Mouse (Mus musculus): Measurements from ENCODE around the gene Tmtc1. TPM values are rescaled to one million over a fixed set of nuclear protein-coding genes. Genes with fewer than 3 reads are reported as not detected.

Gene Tmtc1
- total and polyA plus RNA-seq, 3 experiments = 6.4 to 14.3 (median 9.8) TPM

DNA sequence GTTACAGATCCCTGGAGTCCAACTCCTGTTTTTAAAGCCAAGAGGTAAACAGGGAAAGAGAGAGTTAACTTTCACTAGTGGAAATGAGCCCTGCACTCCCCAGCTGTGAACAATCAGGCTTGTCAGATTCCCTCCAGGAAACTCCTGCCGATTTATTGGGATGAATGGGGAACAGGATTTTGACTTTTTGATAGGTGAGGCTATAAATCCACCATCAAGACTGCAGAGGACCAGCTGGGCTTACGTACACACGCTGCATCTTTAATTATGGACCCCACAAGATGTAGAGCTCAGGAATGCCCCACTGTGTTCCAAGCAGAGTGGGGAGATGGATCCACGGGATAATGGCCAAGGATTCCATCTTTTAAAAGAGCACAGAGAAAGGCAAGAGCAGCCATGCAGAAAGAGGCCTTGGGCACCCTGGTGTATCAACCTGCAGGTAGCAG, 77.1 kb downstream of the Tmtc1 start:
- DNase-seq = no peak

DNA sequence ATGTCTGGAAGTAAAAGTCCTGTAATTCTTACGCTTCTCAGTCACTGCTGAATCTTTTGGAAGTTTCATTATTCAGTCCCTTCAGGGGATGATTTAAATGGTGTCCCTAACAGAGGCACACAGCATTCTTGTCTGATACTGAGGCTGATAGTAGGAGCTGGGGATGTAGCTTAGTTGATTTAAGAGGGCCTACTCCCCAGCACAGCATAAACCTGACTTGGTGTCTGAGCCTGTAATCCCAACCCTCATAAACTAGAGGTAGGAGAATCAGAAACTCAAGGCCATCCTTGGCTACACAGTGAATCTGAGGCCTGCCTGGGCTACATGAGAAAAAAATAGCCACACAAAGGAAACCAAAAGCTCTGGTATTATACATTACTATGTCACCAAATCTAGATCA, 77.6 kb downstream of the Tmtc1 start:
- no peak for DNase-seq

DNA sequence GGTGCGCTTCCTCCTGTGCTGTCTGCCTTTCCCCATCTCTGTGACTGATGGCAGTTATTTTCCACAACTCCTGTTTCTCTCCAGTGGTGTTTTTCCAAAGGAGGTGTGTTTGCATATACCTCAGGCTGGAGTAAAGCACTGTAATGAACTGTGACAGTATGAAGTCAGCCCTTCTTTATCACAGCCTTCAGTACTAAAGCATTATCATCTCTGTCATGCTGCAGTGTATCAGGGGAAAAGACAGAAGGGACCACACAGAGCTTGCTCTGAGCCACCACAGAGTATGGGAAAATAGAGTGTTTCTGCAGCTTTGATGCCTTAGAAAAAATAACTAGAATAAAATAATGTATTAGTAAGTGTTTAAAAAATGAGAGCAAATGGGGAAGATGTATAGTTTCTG, 81.0 kb downstream of the Tmtc1 start:
- no peak for DNase-seq

DNA sequence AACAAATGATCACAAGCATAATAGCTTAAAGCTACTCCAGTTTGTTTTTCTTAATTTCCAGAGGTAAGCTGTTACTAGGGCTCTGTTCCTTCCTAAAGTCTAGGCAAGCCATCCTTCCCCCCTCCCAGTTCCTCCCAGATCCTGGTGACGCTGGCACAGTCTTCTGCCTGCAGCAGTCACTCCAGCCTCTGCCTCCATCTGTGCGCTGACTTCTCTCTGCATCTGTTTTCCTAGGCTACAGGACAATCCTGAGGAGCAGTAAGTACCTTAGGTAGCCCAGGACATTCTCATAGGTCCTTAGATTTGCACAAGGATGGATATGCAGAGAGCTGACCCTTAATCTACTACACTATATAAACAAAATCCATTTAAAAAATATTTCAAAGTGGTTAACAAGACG, 81.7 kb downstream of the Tmtc1 start:
- no peak for DNase-seq

DNA sequence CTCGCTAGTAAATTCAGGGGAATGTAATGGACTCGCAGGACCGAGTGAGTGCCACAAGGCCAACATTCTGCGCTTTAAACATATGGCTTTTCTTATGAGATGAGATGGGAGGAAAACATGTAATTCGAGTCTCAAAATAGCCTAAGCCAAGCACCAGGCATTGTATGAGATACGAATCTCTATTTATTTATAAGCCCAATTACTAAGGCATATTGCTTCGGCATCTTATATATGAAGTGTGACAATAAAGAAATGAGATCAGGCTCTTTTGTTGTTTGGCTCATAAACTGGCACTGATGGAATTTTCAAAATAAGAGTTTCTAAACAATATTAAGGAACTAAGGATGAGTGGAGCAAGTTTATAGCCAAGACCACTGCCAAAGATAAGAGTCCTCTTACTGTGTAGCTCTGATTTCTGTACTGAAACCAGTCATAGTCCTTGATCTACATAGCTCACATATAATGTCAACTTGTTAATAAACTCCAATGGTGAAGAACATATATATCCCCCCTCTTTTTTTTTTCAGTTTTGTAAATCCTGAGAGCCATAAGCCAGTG, 84.8 kb downstream of the Tmtc1 start:
- no peak for DNase-seq

DNA sequence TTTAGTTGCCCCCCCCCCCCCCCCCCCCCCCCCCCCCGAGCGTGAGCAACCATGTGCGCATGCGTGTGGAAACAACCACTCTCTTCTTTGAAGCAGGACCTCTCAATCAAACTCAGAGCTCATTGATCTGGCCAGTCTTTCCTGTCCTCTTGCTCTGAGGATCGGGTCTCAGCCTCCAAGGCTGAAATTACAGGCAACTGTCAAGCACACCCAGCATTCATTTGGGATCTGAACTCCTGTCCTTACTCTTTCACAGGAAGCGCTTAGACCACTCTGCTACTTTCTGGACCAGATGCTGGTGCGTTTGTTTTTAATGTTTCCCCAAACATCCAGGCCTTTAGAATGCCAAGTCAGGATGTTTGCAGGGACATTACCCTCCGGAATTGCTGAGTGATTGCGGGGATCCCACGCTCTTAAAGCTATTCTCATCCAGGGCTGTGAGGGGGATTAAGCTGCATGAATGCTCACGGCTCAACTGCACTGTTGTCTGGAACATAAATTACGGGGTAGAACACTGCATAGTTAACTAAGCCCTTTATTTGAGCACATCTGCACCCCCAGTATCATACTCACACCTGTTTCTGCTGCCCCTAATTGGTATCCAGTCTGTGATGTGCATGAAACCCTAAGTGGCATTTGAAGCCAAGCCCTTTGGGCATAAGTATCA, 85.5 kb downstream of the Tmtc1 start:
- DNase-seq = no peak

DNA sequence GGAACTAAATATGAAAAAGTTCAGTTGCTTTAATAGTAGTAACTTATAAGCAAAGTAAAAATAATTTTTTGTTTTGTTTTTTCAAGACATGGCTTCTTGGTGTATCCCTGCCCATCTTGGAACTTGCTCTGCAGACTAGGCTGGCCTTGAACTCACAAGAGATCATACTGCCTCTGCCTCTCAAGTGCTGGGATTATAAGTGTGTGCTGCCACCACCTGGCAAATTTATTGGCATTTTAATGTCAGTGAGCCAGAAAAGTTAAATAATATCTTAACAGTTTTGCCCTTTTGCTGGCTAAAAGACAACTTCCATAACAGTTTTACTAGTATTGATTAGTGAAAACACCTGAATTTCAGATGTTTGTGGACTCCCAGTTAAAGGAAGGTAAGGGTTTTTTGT, 88.0 kb downstream of the Tmtc1 start:
- DNase-seq = no peak

DNA sequence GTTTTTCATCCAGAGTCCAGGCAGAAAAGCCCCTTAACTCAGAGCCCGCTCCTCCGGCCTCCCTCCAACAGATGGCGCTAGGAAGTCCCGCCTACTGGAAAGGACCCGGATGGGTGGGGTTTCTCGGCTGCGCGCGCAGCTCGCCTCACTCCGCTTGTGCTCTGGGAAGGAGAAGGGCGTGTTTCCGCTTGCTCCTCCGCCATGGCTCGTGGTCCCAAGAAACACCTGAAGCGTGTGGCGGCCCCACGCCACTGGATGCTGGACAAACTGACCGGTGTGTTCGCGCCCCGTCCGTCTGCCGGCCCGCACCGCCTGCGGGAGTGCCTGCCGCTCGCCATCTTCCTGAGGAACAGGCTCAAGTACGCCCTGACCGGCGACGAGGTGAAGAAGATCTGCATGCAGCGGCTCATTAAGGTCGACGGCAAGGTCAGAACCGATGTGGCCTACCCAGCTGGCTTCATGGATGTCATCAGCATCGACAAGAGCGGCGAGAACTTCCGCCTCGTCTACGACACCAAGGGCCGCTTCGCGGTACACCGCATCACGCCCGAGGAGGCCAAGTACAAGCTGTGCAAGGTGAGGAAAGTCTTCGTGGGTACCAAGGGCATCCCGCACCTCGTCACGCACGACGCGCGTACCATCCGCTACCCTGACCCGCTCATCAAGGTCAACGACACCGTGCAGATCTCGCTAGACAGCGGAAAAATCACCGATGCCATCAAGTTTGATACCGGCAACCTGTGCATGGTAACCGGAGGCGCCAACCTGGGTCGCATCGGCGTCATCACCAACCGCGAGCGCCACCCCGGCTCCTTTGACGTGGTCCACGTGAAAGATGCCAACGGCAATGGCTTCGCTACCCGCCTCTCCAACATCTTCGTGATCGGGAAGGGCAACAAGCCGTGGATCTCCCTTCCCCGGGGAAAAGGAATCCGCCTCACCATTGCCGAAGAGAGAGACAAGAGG, 89.4 kb downstream of the Tmtc1 start:
- peak; percentile 56 for DNase-seq

DNA sequence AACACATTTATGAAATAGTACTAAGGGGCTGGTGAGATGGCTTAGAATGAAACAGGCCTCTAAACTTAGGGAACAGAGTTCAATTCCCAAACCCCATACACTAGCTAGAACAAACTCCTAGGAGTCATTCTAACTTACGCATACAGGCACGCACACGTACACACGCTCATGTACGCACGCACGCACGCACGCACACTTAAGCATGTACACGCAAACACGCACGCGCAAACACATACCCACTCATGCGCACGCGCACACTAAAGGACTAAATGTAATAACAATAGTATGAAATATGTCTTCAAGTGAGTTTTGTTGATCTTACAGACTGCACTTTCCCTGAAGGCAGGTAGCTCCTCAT, 90.1 kb downstream of the Tmtc1 start:
- no peak for DNase-seq

DNA sequence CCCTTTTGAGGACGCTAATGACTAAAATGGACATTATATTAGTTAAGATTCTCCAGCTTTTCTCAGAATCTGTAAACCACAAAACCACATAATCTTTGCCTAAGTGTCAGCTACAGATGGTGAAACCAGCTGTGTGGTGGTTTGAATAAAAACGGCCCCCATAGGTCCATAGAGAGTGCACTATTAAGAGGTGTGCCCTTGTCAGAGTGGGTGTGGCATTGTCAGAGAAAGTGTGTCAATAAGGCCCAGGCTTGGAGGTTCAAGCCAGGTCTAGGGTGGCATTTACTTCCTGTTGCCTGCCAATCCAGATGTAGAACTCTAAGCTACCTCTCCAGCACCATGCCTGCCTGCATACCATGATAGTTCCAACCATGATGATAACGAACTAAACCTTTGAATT, 99.2 kb downstream of the Tmtc1 start:
- DNase-seq = no peak

DNA sequence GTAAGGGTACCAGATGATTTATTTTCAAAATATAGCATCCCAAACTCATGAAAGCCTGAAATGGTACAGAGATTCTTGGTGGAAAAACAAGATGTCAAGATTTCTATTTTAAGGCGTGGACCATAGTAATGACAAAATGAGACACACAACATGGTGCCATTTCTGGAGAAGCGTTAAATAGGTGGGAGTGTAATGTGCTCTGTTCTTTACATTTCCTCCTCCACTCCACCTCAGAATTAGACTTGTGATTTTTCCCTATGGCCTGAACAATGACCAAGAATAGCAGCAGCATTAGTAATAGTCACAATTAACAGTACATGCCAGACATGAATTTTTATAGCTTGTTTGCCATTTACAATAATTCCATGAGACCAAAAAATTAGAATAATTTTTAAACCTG, 102.0 kb downstream of the Tmtc1 start:
- DNase-seq = no peak

DNA sequence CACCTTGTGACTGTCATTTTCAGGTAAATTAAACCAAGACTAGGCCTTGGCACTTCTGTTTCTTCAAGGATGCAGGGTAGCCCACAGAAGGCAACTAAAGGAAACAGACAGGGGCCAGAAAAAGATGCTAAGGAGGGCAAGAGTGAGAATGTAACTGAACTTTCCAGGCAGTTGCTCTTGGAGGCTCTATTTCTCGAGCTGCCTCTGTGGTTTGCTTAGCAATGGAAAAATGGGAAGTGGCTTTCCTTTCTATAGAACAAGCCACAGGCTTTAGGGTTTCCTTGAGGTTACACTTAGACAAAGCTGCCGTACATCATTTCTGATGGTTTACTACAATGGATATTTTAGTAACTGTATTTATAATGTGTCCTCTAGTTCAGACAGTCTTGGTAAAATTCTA, 102.4 kb downstream of the Tmtc1 start:
- DNase-seq = no peak

DNA sequence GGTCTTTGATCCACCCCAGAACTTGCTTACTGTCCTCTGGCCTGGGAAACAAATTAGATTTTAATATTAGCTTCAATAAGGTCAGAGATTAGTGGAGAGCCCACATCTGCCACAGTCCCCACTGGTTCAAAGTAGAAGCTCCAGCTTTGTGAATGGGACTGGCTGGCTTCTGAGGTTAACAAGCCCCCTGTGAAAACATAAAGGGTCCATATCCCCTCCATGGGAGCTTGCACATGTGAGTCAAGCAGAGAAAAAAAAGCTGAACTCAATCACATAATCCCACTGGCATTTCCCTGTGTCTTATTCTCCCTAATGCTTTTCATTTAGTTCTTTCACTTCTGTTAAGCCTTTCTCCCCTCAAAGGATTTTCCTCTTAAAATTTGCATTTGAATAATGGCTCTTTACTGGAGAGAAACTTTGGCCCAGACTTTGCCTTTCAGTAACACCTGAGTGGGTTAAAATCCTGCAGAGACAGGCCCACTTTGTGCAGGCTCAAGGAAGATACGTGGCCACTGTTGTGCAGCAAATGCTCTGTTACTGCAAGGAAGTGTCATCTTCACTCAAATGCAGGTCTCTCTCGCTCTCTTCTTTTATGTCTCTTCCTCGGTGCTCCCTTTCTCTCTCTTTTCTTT, 105.7 kb downstream of the Tmtc1 start:
- DNase-seq = no peak

DNA sequence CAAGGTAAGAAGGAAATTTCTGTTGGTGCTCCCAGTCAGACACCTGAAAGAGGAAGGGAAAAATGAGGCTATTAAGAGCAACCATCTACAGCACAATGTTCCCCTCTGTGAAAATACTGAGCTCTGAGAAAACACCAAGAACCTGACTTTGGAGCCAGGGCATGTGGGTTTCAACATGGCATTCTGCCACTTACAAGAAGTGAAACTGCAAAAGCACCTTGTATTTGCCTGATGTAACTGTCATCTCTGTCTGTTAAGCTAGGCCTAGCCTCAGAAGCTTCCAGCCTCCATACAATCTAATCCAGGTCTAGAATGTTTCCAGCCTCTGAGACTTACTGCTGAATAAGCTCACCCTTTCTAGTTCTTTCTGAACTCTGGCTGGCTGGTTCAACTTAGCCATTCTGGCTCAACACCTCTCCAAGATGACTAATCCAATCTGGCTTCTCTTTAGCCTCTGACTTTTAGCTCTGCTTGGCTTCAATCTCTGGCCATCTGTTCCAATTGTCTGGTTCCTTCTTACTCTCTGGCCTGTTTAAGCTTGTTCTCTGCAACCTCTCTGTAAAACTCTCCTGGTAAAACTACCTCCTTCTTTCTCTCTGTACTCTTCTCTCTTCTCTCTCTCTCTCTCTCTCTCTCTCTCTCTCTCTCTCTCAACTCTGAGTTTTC, 107.8 kb downstream of the Tmtc1 start:
- DNase-seq = no peak

DNA sequence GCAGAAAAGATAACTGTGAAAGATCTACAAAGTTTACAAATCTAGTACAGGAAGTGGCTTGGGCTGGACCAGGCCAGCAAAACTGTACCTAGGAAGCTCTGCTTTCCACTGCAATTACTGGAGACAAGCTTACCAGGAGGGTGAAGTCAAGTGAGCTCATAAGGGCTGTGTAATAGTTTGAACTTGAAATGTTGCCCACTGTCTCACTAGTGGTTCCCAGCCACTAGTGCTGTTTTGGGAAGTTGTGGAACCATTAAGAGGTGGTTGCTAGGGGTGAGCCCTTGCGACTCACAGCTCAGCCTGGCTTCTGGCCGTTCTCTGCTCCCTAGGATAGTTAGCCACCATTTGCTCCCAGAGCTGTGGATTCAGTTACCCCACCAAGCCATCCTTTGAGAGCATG, 112.3 kb downstream of the Tmtc1 start:
- DNase-seq = no peak

DNA sequence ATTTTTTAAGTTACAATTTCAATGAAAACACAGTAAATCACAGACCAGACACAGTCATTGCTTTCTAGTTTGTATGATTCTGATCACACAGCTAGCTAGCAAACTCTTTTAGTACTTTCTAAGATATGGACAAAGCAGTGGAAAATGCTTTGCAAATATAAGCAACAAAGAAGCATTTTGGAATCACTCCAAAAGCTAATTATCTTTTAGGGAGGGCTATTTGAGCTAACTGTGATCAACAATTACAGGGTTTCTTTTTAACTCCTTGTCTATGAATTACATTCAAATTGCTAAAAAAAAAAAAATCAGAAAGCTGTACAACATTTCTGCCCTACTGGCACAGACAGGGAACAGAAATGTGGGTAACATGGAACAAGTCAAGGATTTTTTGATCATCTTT, 114.2 kb downstream of the Tmtc1 start:
- no peak for DNase-seq

DNA sequence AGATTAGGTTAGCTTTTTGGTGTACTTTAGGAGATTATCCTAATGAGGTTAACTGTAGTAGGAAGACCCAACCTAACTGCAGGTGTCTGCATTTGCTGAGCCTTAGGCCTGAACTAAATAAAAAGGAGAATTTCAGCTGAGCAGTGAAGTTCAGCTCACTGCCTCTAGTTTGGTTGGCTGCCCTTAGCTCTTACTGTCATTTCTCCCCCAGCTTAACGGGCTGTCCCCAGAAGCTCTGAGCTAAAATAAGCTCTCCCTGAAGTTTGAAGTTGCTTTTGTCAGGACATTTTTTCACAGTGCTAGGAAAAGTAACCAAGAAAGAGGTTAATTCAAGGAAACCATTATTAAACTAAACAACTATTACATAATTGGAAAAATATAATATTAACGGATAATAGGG, 115.3 kb downstream of the Tmtc1 start:
- no peak for DNase-seq

DNA sequence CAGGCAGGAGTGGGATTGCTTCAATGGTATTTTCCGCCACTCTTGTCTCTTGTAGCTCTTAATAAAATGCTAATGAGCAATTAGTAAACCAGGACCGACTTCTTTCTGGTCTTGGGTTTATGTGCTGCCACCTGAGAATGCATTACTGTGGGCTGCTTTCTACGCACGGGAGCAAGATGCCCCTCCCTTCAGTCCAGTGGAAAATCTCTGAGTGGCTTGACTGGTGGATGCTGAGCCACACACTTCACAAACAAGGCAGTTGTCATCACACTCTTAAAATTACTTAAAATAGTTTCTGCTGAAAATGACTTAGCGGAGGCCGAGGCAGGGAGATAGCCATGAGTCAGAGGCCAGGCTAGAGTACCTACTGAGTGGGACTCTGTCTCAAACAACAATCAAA, 116.1 kb downstream of the Tmtc1 start:
- no peak for DNase-seq

DNA sequence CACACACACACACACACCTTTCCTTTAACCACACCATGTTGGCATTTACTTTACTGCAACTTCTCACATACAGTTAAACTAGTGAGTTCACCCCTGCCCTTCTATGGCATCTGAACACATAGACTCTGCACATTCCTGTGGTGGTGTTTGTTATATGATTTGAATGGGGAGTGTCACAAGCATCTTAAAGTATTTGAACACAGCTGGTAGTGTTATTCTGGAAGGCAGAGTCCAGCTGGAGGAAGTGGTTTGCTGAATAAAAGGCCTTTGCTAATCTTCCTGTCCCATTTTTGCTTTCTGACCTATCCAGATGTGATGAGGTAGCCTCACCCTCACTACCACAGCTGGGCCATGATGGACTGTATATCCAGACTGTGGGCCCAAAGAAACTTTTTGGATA, 125.5 kb downstream of the Tmtc1 start:
- no peak for DNase-seq

DNA sequence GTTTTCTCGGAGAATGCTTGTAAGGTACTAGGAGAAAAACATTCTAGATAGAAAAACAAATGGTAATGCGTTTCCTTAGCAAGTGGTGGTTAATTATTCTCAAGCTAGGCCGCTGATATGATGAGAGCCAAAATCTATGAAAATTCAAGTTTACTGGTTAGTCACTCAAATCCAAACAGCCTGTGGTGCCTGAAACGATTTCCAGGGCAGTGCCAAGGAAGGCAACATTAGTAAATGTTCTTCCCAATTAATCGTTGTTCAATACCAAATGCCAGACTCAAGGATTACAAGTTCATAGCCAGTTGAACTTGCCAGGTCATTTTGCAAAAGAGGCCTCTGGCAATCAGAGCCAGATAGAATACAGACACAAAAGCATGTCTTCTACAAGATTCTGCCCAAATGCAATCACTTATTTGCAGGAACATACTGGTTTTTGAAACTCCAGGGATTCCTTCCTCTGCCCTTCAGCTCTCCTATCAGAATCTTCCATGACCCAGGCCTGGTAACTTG, 128.6 kb downstream of the Tmtc1 start:
- peak; percentile 19 for DNase-seq

DNA sequence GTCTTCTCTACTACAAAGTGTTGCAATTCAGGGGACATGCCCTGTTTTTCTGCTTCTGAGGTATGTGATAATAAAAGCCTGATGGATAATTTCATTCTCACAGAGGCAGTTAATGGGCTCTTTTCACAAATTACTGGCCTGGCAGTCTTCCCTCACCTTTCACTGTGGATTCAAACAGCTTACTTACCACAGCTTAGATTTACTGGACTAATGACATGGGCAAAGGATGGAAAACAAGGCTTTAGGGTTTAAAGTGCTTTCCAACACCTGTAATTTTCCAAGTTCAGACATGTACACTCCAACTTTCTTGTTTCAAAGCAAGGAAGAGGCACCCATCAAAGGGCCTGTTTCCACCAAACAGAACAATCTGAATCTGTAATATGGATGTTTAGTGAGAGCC, 129.1 kb downstream of the Tmtc1 start:
- DNase-seq = no peak

DNA sequence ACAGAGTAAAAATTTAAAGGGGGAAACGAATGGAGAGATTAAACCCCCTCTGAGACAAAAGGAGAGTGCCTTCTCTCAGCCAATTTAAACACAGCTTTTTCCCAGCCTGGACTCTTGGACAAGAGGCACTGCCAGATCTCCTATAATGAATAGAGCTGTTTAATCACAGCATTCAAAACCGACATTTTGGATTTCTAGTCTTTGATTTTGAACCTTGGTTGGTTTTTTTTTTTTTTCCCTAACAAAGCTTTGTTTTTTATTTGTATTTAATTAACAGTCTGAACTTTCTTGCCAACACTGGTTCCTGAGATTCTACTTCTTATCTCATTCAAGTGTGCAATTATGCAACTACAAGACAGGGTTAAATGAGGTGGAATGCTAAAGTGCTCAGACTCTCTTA, 133.2 kb downstream of the Tmtc1 start:
- no peak for DNase-seq

Measured in adrenal gland, adult 2 months (tissue).